Mouse (Mus musculus) brain, embryonic 14.5 days (tissue): Measurements from ENCODE around the gene Tmem179.

Experiments
- CTCF ChIP-seq: fragments of 200-500 bp; IDR thresholded peaks from 2 replicates; pipeline ENCODE4 v1.5.1; 2012; ENCODE audit warnings: inconsistent platforms, mild to moderate bottlenecking, moderate library complexity, borderline replicate concordance; ENCODE audit not compliant: insufficient read depth, insufficient read length; ENCODE audit errors: extremely low read depth
- POLR2A ChIP-seq: fragments of 200-500 bp; IDR thresholded peaks from 2 replicates; pipeline ENCODE4 v1.6.1; 2012; ENCODE audit warnings: mild to moderate bottlenecking, inconsistent platforms, borderline replicate concordance; ENCODE audit not compliant: poor library complexity, insufficient read depth, insufficient read length, severe bottlenecking; ENCODE audit errors: extremely low read depth

GRCm38 (mm10) chr12:112544946-112545701, 28.6 kb upstream of the Tmem179 start:
- no peak for TF ChIP-seq CTCF
- TF ChIP-seq POLR2A, result no peak
